Mouse (Mus musculus) bone marrow macrophage, adult 2 months (primary cell): ENCODE measurements around the gene Carhsp1.
A peak's percentile ranks its signal among the peaks of the same experiment; 100 is the strongest.

Experiments used
- CTCF ChIP-seq: IDR thresholded peaks from 2 replicates; pipeline ENCODE4 v1.5.1; 2012; ENCODE audit warnings: low read depth, mild to moderate bottlenecking, low read length, moderate library complexity
- POLR2A ChIP-seq: IDR thresholded peaks from 2 replicates; pipeline ENCODE4 v1.6.1; 2012; ENCODE audit warnings: mild to moderate bottlenecking, low read depth, low read length, borderline replicate concordance

GRCm38 (mm10) chr16:8686121-8686870, 14.3 kb upstream of the Carhsp1 start:
- TF ChIP-seq CTCF (peak; percentile 48), POLR2A (no peak)
